Mouse (Mus musculus) CD8-positive naive resting alpha-beta T cell, adult 2 months (primary cell): ENCODE data around the gene Dmgdh.

Experiments used
- DNase-seq, 2 experiments: peaks; one replicate each; pipeline ENCODE4 v3.0.0; 2022; ENCODE audit warnings: low read depth in 2 of 2, low spot score in 2 of 2

Dmgdh gene

GRCm38 (mm10) chr13:93771588-93772278, 97.5 kb downstream of the Dmgdh start, which contains the start of gene Arsb:
Gene Arsb, plus strand, starts transcription at chr13:93771630.
- peak; percentile 54 to 62 for DNase-seq

- DNase-seq, result no peak
Measured at GRCm38 (mm10) chr13:93772279-93772636, 98.0 kb downstream of the Dmgdh start.

DNA sequence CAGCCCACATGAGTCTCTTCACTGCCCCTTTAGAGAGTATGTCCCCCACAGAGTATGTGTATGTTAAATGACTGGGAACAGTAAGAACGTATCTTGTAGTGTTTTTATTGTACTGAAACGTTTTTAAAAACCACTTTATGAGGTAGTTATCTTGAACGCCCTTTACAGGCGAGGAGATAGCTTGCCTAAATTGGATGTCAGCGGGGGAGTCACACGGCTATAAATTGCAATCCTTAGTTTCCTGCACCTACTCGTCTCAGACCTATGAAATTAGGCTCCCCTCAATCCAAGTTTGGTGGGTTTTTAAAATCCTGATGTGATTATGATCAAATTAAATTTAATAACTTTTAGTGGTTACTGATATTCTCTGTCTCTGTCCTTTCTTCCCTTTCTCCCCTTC, 98.6 kb downstream of the Dmgdh start:
- DNase-seq, result no peak

GRCm38 (mm10) chr13:93773704-93774315, 99.6 kb downstream of the Dmgdh start:
- no peak for DNase-seq

- no peak for DNase-seq
Measured at GRCm38 (mm10) chr13:93782823-93783222, 108.6 kb downstream of the Dmgdh start.

DNA sequence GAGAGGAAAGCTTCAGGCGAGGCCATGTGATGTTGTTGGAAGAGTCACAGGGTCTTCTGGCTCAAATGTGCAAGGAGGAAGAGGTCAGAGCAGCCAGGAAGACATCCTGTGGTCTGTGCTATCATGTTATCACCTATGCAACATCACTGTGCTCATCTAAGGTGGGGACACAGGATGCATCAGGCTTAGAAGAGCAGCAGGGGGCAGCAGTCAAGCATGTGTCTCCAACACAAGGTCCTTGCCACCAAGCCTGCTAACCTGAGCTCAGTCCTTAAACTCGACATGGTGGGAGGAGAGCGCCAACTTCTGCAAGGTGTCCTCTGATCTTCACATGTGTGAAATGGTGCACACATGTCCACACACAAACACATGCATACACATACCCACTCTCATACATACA, 111.1 kb downstream of the Dmgdh start:
- peak in 1 of 2 experiments; percentile 8 for DNase-seq

- no peak for DNase-seq
Measured at GRCm38 (mm10) chr13:93786051-93786450, 111.8 kb downstream of the Dmgdh start.

DNA sequence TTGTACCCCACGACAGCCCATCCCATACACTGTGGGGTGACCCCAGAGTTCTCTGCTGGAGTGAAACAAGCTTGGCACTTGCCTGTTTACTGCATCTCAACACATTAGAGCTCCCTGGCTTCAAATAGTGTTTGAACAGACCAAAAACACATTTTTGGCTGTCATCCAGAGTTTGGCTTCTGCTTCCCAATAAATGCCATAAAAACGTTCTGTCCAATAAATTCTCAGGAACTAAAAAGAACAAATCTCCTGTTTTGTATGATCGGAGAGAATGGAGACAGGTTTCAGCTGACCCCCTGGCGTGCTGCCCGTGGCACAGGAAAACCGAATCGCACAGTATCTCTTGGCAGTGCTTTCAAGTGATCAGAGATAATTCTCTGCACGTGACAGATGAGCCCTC, 113.4 kb downstream of the Dmgdh start:
- DNase-seq, result no peak

GRCm38 (mm10) chr13:93792945-93793642, 118.9 kb downstream of the Dmgdh start:
- no peak for DNase-seq

- DNase-seq, result no peak
Measured at GRCm38 (mm10) chr13:93793643-93794182, 119.5 kb downstream of the Dmgdh start.

GRCm38 (mm10) chr13:93797011-93797600, 122.9 kb downstream of the Dmgdh start:
- no peak for DNase-seq
